Mouse (Mus musculus) bone marrow macrophage, adult 2 months (primary cell): ENCODE data around the gene Mplkip.

Experiments
- CTCF ChIP-seq: IDR thresholded peaks from 2 replicates; pipeline ENCODE4 v1.5.1; 2012; ENCODE audit warnings: low read depth, mild to moderate bottlenecking, low read length, moderate library complexity
- POLR2A ChIP-seq: IDR thresholded peaks from 2 replicates; pipeline ENCODE4 v1.6.1; 2012; ENCODE audit warnings: mild to moderate bottlenecking, low read depth, low read length, borderline replicate concordance

DNA sequence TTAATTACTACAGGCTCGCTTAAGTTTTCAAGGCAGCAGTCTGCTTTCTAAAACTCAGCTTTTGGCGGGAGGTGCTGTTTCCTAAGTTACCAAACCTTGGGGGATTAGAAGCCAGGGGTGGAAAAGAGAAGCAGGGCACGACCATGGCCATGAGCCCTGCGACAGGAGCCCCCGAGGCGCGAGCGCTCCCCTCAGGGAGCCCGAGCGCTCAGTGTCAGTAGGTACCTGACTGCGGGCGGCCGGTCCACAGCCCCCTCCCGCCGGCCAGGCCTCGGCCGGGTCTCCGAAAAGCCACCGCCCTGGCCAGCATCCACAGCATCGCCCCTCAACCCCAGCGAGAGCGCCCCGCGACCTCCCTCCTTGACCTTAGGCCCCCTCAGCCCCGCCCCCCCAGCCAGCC lies 578 bp upstream of the Mplkip start:
- no peak for TF ChIP-seq POLR2A
- no peak for TF ChIP-seq CTCF
